Mouse (Mus musculus) liver, postnatal 0 days (tissue): Measurements from ENCODE around the gene Sult4a1.

Source experiments
- CTCF ChIP-seq: sonication (generic); IDR thresholded peaks from 2 replicates; pipeline ENCODE4 v1.5.1; 2016; ENCODE audit warnings: antibody characterized with exemption, low read depth
- EP300 ChIP-seq: IDR thresholded peaks from 2 replicates; pipeline ENCODE4 v1.6.1; 2016; ENCODE audit warnings: antibody characterized with exemption, low read depth, mild to moderate bottlenecking

DNA sequence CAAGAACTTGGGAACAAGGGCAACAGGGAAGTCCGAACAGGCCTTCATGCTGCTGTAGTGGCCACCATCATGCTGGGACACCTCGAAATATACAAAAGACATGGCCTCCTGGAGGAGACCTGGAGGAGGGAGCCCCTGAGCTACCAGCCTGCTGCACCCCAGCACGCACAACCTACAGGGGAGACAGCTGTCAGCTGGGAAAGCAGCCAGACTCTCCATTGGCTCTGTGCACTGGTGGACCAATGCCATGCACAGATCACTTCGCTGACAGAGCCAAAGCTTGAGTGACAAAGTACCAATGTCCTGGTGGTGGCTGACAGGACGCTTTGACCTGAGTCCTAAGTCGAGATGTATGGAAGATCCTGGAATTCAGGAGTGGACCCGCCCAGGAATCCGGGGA is 9.5 kb downstream of the Sult4a1 start:
- TF ChIP-seq CTCF (no peak), EP300 (no peak)
